Mouse (Mus musculus): ENCODE data around the gene Col26a1. TPM values are rescaled to one million over a fixed set of nuclear protein-coding genes. Genes with fewer than 3 reads are reported as not detected.

Gene Col26a1
- polyA plus RNA-seq, 1 experiment from 2014 or later, result 8.8 TPM

- no peak overlapping the region for H3K4me2 ChIP-seq (ENCODE audit: low read length)
- no peaks in the 10 kb centered on the region for H3K36me3 ChIP-seq (ENCODE audit: control insufficient read depth, insufficient read depth, low read length)
- H3K9me3 ChIP-seq (replicated peaks; ENCODE audit: control insufficient read depth, low read length), result peaks cover 1% of the 10 kb centered on the region; the same call in 1 of the 2 replicates
- DNase-seq (ENCODE audit: low spot score) (no peak), ATAC-seq (no peak)
- no peak overlapping the region for H3K27ac ChIP-seq (ENCODE audit: low read depth, low read length)
- no peak overlapping the region for H3K4me3 ChIP-seq (ENCODE audit: low read depth, low read length)
- H3K9ac ChIP-seq (ENCODE audit: low read length), result no peak overlapping the region
- H3K27me3 ChIP-seq (replicated peaks; ENCODE audit: control insufficient read depth, insufficient read depth, low read length), result no peaks in the 10 kb centered on the region
- WGBS, result 83% methylated on average over 6 of the region's 6 CpGs
- H3K4me1 ChIP-seq (ENCODE audit: control insufficient read depth, insufficient read depth, low read length), result no peaks in the 10 kb centered on the region
These were observed 103.1 kb downstream of the Col26a1 start for GRCm38 (mm10) chr5:136779946-136780345.

- Histone ChIP-seq H3K36me3 (ENCODE audit: control insufficient read depth, insufficient read depth, low read length) (no peaks in the 10 kb centered on the region), H3K4me1 (ENCODE audit: control insufficient read depth, insufficient read depth, low read length) (no peaks in the 10 kb centered on the region), H3K27me3 (replicated peaks; ENCODE audit: control insufficient read depth, insufficient read depth, low read length) (no peaks in the 10 kb centered on the region), H3K9ac (ENCODE audit: low read length) (no peak overlapping the region), H3K4me2 (ENCODE audit: low read length) (no peak overlapping the region), H3K4me3 (ENCODE audit: low read depth, low read length) (no peak overlapping the region), H3K27ac (ENCODE audit: low read depth, low read length) (no peak overlapping the region), H3K9me3 (replicated peaks; ENCODE audit: control insufficient read depth, low read length) (peaks cover 3% of the 10 kb centered on the region; the same call in 1 of the 2 replicates)
- ATAC-seq (no peak), DNase-seq (ENCODE audit: low spot score) (no peak)
- WGBS, result 78% methylated on average over 3 of the region's 3 CpGs
These were observed 107.5 kb downstream of the Col26a1 start for GRCm38 (mm10) chr5:136775548-136775947.

GRCm38 (mm10) chr5:136773044-136774039, 109.7 kb downstream of the Col26a1 start:
- WGBS, result 59% methylated on average over 22 of the region's 22 CpGs
- peaks cover 3% of the 10 kb centered on the region; the same call in 1 of the 2 replicates for H3K9me3 ChIP-seq (replicated peaks; ENCODE audit: control insufficient read depth, low read length)
- no peak for ATAC-seq
- H3K27me3 ChIP-seq (replicated peaks; ENCODE audit: control insufficient read depth, insufficient read depth, low read length), result no peaks in the 10 kb centered on the region
- no peaks in the 10 kb centered on the region for H3K36me3 ChIP-seq (ENCODE audit: control insufficient read depth, insufficient read depth, low read length)
- no peak for DNase-seq (ENCODE audit: low spot score)
- H3K27ac ChIP-seq (ENCODE audit: low read depth, low read length), result no peak overlapping the region
- no peaks in the 10 kb centered on the region for H3K4me1 ChIP-seq (ENCODE audit: control insufficient read depth, insufficient read depth, low read length)
- no peak overlapping the region for H3K9ac ChIP-seq (ENCODE audit: low read length)
- H3K4me3 ChIP-seq (ENCODE audit: low read depth, low read length), result no peak overlapping the region
- H3K4me2 ChIP-seq (ENCODE audit: low read length), result no peak overlapping the region

- no peak overlapping the region for H3K4me3 ChIP-seq (ENCODE audit: low read depth, low read length)
- no peak overlapping the region for H3K27ac ChIP-seq (ENCODE audit: low read depth, low read length)
- H3K4me1 ChIP-seq (ENCODE audit: control insufficient read depth, insufficient read depth, low read length), result no peaks in the 10 kb centered on the region
- no peaks in the 10 kb centered on the region for H3K36me3 ChIP-seq (ENCODE audit: control insufficient read depth, insufficient read depth, low read length)
- H3K9me3 ChIP-seq (replicated peaks; ENCODE audit: control insufficient read depth, low read length), result peaks cover 3% of the 10 kb centered on the region; the same call in 1 of the 2 replicates
- H3K9ac ChIP-seq (ENCODE audit: low read length), result no peak overlapping the region
- ATAC-seq (no peak), DNase-seq (ENCODE audit: low spot score) (no peak)
- H3K27me3 ChIP-seq (replicated peaks; ENCODE audit: control insufficient read depth, insufficient read depth, low read length), result no peaks in the 10 kb centered on the region
- no peak overlapping the region for H3K4me2 ChIP-seq (ENCODE audit: low read length)
- 92% methylated on average over 10 of the region's 10 CpGs for WGBS
These were observed 111.9 kb downstream of the Col26a1 start for GRCm38 (mm10) chr5:136771132-136771531.

- ATAC-seq (no peak), DNase-seq (ENCODE audit: low spot score) (no peak)
- 85% methylated on average over 9 of the region's 9 CpGs for WGBS
- Histone ChIP-seq H3K27me3 (replicated peaks; ENCODE audit: control insufficient read depth, insufficient read depth, low read length) (no peaks in the 10 kb centered on the region), H3K4me1 (ENCODE audit: control insufficient read depth, insufficient read depth, low read length) (no peaks in the 10 kb centered on the region), H3K9me3 (replicated peaks; ENCODE audit: control insufficient read depth, low read length) (no peaks in the 10 kb centered on the region), H3K4me3 (ENCODE audit: low read depth, low read length) (no peak overlapping the region), H3K9ac (ENCODE audit: low read length) (no peak overlapping the region), H3K27ac (ENCODE audit: low read depth, low read length) (no peak overlapping the region), H3K4me2 (ENCODE audit: low read length) (no peak overlapping the region), H3K36me3 (ENCODE audit: control insufficient read depth, insufficient read depth, low read length) (no peaks in the 10 kb centered on the region)
These were observed 115.7 kb downstream of the Col26a1 start for GRCm38 (mm10) chr5:136767304-136767703.

- no peaks in the 10 kb centered on the region for H3K36me3 ChIP-seq (ENCODE audit: control insufficient read depth, insufficient read depth, low read length)
- no peaks in the 10 kb centered on the region for H3K9me3 ChIP-seq (replicated peaks; ENCODE audit: control insufficient read depth, low read length)
- H3K4me1 ChIP-seq (ENCODE audit: control insufficient read depth, insufficient read depth, low read length), result no peaks in the 10 kb centered on the region
- ATAC-seq (no peak), DNase-seq (ENCODE audit: low spot score) (no peak)
- no peak overlapping the region for H3K9ac ChIP-seq (ENCODE audit: low read length)
- H3K4me3 ChIP-seq (ENCODE audit: low read depth, low read length), result no peak overlapping the region
- no peak overlapping the region for H3K27ac ChIP-seq (ENCODE audit: low read depth, low read length)
- no peak overlapping the region for H3K4me2 ChIP-seq (ENCODE audit: low read length)
- H3K27me3 ChIP-seq (replicated peaks; ENCODE audit: control insufficient read depth, insufficient read depth, low read length), result no peaks in the 10 kb centered on the region
- WGBS, result 27% methylated on average over 8 of the region's 8 CpGs
These were observed 118.8 kb downstream of the Col26a1 start for GRCm38 (mm10) chr5:136764157-136764669.

GRCm38 (mm10) chr5:136760345-136760744, 122.7 kb downstream of the Col26a1 start:
- no peak for ATAC-seq
- H3K36me3 ChIP-seq (ENCODE audit: control insufficient read depth, insufficient read depth, low read length), result no peaks in the 10 kb centered on the region
- no peak overlapping the region for H3K4me2 ChIP-seq (ENCODE audit: low read length)
- 77% methylated on average over 6 of the region's 6 CpGs for WGBS
- H3K4me1 ChIP-seq (ENCODE audit: control insufficient read depth, insufficient read depth, low read length), result no peaks in the 10 kb centered on the region
- H3K27me3 ChIP-seq (replicated peaks; ENCODE audit: control insufficient read depth, insufficient read depth, low read length), result no peaks in the 10 kb centered on the region
- DNase-seq (ENCODE audit: low spot score), result no peak
- H3K9me3 ChIP-seq (replicated peaks; ENCODE audit: control insufficient read depth, low read length), result no peaks in the 10 kb centered on the region
- H3K4me3 ChIP-seq (ENCODE audit: low read depth, low read length), result no peak overlapping the region
- H3K27ac ChIP-seq (ENCODE audit: low read depth, low read length), result no peak overlapping the region
- no peak overlapping the region for H3K9ac ChIP-seq (ENCODE audit: low read length)

GRCm38 (mm10) chr5:136759781-136760180, 123.2 kb downstream of the Col26a1 start:
- DNase-seq (ENCODE audit: low spot score) (no peak), ATAC-seq (no peak)
- Histone ChIP-seq H3K9ac (ENCODE audit: low read length) (no peak overlapping the region), H3K4me3 (ENCODE audit: low read depth, low read length) (no peak overlapping the region), H3K9me3 (replicated peaks; ENCODE audit: control insufficient read depth, low read length) (no peaks in the 10 kb centered on the region), H3K27me3 (replicated peaks; ENCODE audit: control insufficient read depth, insufficient read depth, low read length) (no peaks in the 10 kb centered on the region), H3K4me1 (ENCODE audit: control insufficient read depth, insufficient read depth, low read length) (no peaks in the 10 kb centered on the region), H3K4me2 (ENCODE audit: low read length) (no peak overlapping the region), H3K36me3 (ENCODE audit: control insufficient read depth, insufficient read depth, low read length) (no peaks in the 10 kb centered on the region), H3K27ac (ENCODE audit: low read depth, low read length) (no peak overlapping the region)
- WGBS, result 48% methylated on average over 6 of the region's 6 CpGs

- H3K27ac ChIP-seq (ENCODE audit: low read depth, low read length), result no peak overlapping the region
- ATAC-seq (no peak), DNase-seq (ENCODE audit: low spot score) (peak; percentile 77)
- H3K9ac ChIP-seq (ENCODE audit: low read length), result no peak overlapping the region
- H3K4me1 ChIP-seq (ENCODE audit: control insufficient read depth, insufficient read depth, low read length), result no peaks in the 10 kb centered on the region
- H3K27me3 ChIP-seq (replicated peaks; ENCODE audit: control insufficient read depth, insufficient read depth, low read length), result no peaks in the 10 kb centered on the region
- no peak overlapping the region for H3K4me2 ChIP-seq (ENCODE audit: low read length)
- no peaks in the 10 kb centered on the region for H3K9me3 ChIP-seq (replicated peaks; ENCODE audit: control insufficient read depth, low read length)
- WGBS, result 4% methylated on average over 3 of the region's 3 CpGs
- H3K36me3 ChIP-seq (ENCODE audit: control insufficient read depth, insufficient read depth, low read length), result no peaks in the 10 kb centered on the region
- H3K4me3 ChIP-seq (ENCODE audit: low read depth, low read length), result no peak overlapping the region
These were observed 127.3 kb downstream of the Col26a1 start for GRCm38 (mm10) chr5:136755696-136756095.

All from forebrain, embryonic 14.5 days (tissue).